Mouse (Mus musculus) brain, embryonic 14.5 days (tissue): ENCODE measurements around the gene Apobr.

Experiments used
- CTCF ChIP-seq: fragments of 200-500 bp; IDR thresholded peaks from 2 replicates; pipeline ENCODE4 v1.5.1; 2012; ENCODE audit warnings: inconsistent platforms, mild to moderate bottlenecking, moderate library complexity, borderline replicate concordance; ENCODE audit not compliant: insufficient read depth, insufficient read length; ENCODE audit errors: extremely low read depth
- POLR2A ChIP-seq: fragments of 200-500 bp; IDR thresholded peaks from 2 replicates; pipeline ENCODE4 v1.6.1; 2012; ENCODE audit warnings: mild to moderate bottlenecking, inconsistent platforms, borderline replicate concordance; ENCODE audit not compliant: poor library complexity, insufficient read depth, insufficient read length, severe bottlenecking; ENCODE audit errors: extremely low read depth

- TF ChIP-seq CTCF = no peak
- TF ChIP-seq POLR2A = no peak
Measured at GRCm38 (mm10) chr7:126545631-126546030, 39.1 kb upstream of the Apobr start.
